Mouse (Mus musculus) kidney, adult 2 months (tissue): ENCODE results near the gene Dll1.

Source experiments
- CTCF ChIP-seq: fragments of 200-500 bp; conservative IDR thresholded peaks from 2 replicates; pipeline ENCODE4 v1.5.1; 2011; ENCODE audit warnings: low read depth, mild to moderate bottlenecking, control low read depth, low read length, moderate library complexity, mixed read lengths; ENCODE audit not compliant: insufficient read depth, insufficient read length
- POLR2A ChIP-seq: fragments of 200-500 bp; IDR thresholded peaks from one replicate; pipeline ENCODE4 v1.6.1; 2011; ENCODE audit warnings: low read depth, low read length, control low read depth

DNA sequence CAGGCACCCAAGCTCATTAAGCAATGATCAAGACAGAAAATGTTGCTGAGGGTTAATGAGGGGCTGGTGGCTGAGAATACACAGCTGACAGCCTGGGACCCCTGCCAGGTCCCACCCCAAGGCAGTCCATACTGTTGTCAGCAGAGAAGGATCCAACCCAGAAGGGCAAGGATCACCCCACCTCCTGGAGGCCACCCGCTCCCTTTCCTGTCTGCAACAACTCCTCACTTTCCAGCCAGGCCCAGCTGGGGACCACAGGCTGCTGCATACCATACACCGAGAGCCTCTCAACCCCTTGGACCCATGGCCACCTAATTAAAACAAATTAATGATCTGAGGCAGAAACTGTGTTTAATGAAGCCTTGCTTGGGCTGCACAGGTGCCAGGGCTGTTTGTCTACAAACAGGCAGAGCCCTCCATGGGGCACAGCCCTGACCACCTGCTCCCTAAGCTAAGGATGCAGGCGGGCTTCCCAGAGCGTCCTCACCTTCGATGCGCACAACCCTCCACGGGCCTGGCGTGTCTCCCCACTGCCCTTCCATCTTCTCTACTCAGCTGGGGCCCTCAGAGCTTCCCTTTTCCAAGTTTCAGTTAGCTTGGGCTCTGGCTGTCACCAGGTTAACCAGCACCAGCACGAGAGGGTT is 53.4 kb downstream of the Dll1 start:
- TF ChIP-seq POLR2A, result no peak
- no peak for TF ChIP-seq CTCF
